Mouse (Mus musculus) monocyte, adult 2 months (primary cell): ENCODE data around the gene Kif2c.

Source experiments
- DNase-seq, 2 experiments: peaks; one replicate each; pipeline ENCODE4 v3.0.0; 2022; ENCODE audit warnings: low spot score in 2 of 2, low read depth in 1 of 2

Gene Kif2c

DNA sequence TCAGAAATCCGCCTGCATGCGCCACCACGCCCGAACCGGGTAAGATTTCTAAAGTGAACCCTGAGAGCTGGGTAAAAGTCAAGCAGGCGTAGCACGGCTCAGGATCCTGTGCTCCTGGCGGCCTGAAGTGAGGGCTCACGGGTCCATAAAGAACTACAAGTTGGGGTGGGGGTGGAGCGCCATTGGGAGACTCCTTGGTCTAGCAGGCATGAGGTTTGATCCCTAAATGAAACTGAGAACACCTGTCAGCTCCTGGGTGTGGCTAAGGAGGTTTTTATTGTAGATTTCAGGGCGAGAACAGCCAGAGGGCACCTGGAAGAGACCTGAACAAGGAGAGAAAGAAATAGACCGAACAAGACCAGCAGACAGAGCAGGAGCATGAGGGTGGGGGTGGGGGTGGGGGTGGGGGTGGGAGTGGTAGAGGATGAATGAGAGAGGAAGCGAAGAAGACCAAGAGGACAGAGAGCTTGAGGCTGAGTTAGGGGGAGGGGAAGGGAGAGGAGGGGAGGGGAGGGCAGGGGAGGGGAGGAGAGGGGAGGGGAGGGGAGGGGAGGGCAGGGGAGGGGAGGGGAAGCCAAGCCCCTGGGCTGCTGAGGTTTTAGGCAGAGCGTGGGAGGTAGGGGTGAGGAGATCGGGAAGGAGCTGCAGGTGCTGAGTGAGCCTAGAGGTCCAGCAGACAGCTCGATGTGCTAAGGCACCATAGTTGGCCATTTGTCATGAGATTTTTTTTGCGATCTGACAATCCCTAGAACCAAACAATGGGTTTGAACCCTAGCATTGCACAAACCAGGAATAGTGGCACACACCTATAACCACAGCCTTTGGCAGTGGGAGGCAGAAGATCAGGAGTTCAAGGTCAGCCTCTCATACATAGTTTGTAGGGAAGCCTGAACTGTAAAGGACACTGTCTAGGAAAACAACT lies 43.9 kb downstream of the Kif2c start:
- DNase-seq, result no peak

DNA sequence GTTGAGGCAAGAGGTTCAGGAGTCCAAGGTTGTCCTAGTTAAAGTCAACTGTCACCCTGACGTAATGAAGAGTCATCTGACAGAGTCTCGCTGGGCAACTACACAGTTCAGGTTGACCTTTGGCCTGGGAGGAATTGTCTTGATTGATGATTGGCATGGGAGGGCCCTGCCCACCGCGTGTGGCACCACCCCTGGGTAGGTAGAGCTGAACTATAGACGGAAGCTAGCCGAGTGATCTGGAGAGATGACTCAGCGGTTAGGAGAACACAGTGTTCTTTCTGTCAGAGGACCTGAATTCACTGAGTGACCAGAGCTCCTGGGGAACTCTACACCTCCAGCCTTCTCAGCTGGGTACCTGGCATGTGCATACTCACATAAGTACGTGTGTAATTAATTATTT lies 46.4 kb downstream of the Kif2c start:
- DNase-seq, result peak in 1 of 2 experiments; percentile 30

GRCm38 (mm10) chr4:117134601-117134995 lies 47.8 kb downstream of the Kif2c start:
- DNase-seq, result no peak

- peak; percentile 96 to 97 for DNase-seq
These were observed 48.4 kb downstream of the Kif2c start, which contains the start of gene Plk3 for GRCm38 (mm10) chr4:117133817-117134600. Gene Plk3 (minus strand): TSS chr4:117133963.

- DNase-seq, result no peak
These were observed 49.1 kb downstream of the Kif2c start for GRCm38 (mm10) chr4:117133366-117133796.

- DNase-seq, result no peak
These were observed 49.7 kb downstream of the Kif2c start for GRCm38 (mm10) chr4:117132794-117133143.

DNA sequence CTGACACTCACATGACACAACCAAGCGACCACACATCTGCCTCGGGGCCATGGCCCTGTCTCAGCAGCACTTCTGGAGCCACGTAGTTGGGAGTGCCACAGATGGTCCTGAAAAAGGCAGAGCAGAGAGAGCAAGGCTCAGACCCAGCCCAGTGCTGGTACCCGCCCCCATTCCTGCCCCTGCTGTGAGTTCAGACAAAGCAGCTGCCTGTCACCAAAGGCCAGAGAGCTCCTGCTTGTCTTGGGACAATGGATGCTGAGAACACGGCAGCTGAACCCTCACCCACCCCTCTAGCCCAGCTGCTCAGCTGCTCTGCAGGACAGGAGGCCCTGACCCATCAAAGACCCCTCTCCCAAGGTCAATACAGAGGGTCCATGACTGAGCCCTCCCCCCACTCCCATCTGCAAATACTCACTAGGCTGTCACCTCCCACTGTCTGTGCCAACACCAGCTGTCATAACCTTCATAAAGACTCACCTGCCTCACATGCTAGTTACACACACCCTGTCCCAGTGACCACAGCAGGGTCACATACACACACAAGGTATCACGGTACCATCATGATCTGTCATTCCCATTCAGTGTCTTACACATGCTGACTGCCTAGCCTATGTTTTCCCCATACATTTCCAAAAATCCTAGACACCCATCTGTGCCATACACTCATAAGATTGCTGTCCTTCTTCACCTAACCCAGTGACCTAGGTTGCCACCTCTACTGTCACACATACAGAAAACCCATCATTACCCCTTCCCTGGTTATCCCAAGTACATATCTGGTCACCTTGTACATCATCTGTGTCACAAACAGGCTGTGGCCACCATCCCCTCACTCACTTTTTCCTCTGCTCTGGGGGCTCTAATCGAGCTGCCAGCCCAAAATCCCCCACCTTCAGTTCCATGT lies 50.3 kb downstream of the Kif2c start:
- DNase-seq, result no peak

DNA sequence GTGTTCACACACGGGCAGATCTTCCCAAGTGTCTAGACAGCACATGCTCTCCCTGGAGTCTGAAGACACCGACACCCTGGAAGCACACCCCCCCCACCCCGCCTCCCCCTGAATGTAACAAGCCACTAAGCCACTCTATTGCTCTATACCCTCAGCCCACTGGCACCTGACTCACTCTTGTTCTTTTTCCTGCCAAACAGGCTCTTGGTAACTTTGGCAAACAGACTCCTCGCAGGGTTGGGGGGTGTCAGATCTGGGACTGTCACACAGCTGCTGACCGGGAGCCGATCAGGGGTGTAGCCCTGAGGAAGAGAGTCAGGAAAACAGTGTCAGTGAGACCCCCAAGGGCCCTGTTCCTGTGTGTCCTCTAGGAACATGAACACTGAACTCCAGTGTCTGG lies 51.2 kb downstream of the Kif2c start:
- DNase-seq, result no peak

DNA sequence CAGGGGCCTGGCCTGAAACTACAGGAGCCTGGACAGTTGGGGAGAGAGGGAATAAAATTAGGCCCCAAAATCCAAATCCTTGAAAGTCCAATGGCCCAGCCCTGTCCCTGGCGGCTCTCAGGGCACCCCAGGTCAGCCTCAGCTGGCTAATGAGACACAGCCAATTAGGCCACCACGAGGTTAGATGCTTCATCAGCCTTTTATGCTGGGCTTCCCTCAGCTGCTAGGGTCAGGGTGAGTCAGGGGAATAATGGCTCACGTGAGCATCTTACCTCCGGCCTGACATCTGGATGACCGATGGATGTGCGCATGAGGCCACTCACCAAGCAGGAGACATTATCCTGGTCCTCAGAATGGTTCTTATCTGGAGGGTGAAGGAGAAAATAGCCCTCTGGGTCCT lies 51.6 kb downstream of the Kif2c start:
- DNase-seq, result no peak

DNA sequence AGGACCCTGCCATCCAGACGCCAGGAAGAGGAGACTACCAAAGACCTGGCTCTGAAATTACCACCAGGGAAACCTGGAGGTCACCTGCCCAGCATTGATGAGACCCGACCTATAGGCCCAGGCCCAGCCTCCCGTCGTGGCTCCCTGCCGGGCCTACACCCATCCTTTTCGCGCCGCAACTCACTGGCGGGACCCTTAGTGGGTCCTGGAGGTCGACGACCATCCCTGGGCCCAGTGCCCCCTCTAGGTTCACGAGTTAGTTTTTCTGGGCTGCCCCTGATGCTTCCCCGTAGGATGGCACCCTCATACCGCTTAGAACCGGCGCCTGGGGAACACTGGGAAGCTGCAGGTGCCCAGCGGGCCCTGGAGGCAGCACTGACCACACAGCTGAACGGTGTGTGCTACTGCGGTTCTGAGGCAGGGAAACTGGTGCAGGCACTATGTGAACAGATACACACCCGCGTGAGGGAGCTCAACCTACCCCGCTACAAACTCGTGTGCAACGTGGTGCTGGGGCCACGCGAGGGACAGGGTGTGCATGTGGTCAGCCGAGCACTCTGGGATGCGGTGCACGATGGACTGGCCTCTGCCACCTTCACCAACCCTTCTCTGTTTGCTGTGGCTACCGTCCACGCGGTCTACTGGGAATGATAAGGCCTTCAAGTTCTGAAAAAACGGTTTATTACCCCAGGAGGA lies 54.3 kb downstream of the Kif2c start:
- no peak for DNase-seq

GRCm38 (mm10) chr4:117126675-117127290 lies 55.7 kb downstream of the Kif2c start, which contains the start of gene Tctex1d4:
Gene Tctex1d4 (plus strand): TSS chr4:117126794.
- DNase-seq, result no peak

- peak; percentile 66 to 69 for DNase-seq
These were observed 56.3 kb downstream of the Kif2c start for GRCm38 (mm10) chr4:117125910-117126674.

- DNase-seq, result no peak
These were observed 57.0 kb downstream of the Kif2c start, which contains the start of gene Btbd19 for GRCm38 (mm10) chr4:117125348-117125909. Gene Btbd19 (minus strand): TSS chr4:117125725.

DNA sequence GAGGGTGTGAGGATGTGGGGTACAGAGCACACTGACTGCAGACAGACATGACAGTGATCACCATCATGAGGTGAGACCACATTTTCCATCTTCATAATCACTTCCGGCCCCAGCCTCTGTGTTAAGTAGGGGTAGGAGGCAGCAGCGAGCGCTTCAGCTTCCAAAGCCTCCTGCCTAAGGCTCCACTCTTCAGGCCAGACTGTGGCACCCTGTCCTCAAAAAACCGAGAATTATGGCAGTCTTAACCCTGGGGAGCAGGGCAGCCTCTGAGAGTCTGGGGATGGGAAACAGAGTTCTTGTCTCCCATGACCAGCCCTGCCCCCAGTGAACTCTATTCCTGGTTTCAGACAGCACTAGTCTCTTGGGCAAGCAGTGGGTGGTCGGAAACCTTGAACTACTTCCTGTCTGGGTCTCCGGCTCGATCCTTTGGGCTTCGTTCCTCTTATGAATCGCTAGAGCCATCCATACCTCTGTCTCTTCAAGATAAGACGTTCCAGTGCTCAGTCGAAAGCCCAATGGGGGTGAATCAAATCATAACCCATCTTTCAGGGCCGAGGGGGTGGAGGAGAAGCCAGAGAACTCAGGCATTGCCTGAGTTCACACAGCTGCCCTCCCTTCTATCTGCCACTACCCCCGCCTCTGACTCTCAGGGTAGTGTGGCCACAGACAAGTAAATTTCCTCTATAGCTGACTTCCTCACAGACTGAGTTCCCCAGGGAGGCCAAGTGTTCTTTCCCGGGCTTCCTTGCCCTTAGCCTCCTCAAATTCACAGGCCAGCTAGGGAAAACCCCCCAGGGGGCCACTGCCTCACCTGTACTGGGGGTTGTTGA lies 57.7 kb downstream of the Kif2c start:
- DNase-seq, result peak; percentile 68 to 72

DNA sequence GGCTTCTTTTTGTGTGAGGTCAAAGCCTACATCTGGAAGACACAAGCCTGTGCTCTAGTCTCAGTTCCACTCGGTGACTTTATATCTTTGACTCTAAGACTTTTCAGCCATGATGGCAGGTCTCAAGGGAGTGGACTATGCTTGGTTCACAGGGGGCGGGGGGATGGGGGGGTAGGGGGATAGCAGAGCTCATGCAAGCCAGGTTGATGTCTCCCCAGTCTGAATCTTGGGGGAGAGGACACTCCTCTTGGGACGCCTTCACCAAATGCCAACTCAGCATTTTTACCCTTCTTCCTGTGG lies 58.3 kb downstream of the Kif2c start:
- no peak for DNase-seq

- no peak for DNase-seq
These were observed 58.8 kb downstream of the Kif2c start for GRCm38 (mm10) chr4:117123546-117124217.

DNA sequence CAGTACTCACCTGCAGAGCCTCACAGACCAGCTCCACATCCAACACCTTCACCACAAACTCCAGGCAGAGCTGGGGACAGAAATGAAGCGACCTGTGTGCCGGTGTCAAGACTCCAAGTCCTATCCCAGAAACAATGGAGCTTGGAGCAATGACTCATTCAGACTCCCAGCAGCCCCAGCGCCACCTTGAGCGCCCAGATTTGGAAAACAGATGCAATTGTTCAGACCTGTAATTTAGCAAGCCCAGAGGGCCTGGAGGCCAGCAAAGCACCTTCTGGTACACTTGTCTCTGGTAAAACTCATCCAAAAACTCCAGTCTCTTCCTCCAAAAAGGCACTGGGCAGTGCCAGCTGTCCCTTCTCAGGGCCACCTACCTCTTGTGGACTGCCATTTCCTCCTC lies 60.2 kb downstream of the Kif2c start:
- DNase-seq, result no peak
